Mouse (Mus musculus) heart, postnatal 0 days (tissue): ENCODE measurements around the gene Ghr.

ENCODE experiments used
- CTCF ChIP-seq: IDR thresholded peaks from 2 replicates; pipeline ENCODE4 v1.5.1; 2016; ENCODE audit warnings: antibody characterized with exemption, control low read depth, low read depth
- EP300 ChIP-seq: IDR thresholded peaks from 2 replicates; pipeline ENCODE4 v1.6.1; 2016; ENCODE audit warnings: antibody characterized with exemption, low read depth

DNA sequence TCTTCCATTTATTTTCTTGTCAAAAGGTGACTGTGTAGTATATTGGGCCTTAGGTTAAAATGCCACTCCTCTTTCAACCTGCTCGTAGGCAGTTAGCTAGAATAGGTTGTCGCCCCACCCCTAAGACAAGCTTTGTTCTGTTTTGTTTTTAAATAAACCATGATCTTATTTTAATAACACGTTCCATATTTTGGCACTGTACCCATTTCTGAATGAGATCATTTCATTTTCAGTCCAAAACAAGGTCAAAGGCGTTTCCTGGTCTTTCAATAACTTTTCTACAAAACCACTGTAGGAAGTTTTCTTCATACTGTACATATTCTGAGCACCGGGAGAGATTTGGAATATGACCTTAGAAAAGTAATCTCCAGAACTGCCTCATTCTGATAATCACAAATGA, 78.6 kb downstream of the Ghr start:
- TF ChIP-seq CTCF: no peak
- TF ChIP-seq EP300: no peak
